Mouse (Mus musculus) heart, postnatal 0 days (tissue): Measurements from ENCODE around the gene H2-Ob. TPM values are rescaled to one million over a fixed set of nuclear protein-coding genes. Genes with fewer than 3 reads are reported as not detected.
"Not testable (repeated sequence)": the region's sequence is repeated elsewhere in the genome, so short reads cannot be mapped to it uniquely, and the experiment has no call there.

ENCODE experiments used
- ATAC-seq: fragments of 200-750 bp; cut with Nextera tagmentation; 2 replicates; pipeline ENCODE4 v1.8.0; 2017; ENCODE audit warnings: low read depth, moderate number of reproducible peaks, moderate library complexity; ENCODE audit not compliant: insufficient read depth
- DNase-seq: peaks from one replicate; pipeline ENCODE4 v3.0.0-alpha.2; 2016; ENCODE audit warnings: low spot score
- H3K27ac ChIP-seq: fragments of 300-500 bp; sonication (generic); 2 replicates; pipeline ENCODE4 v1.5.1; 2014; ENCODE audit warnings: low read depth, mild to moderate bottlenecking
- H3K27me3 ChIP-seq: fragments of 300-500 bp; sonication (generic); 2 replicates; pipeline ENCODE4 v1.6.1; 2014; ENCODE audit warnings: low read length, mixed read lengths; ENCODE audit not compliant: control insufficient read depth, insufficient read depth
- H3K36me3 ChIP-seq: fragments of 300-500 bp; sonication (generic); replicated peaks from 2 replicates; pipeline ENCODE4 v1.6.1; 2014; ENCODE audit warnings: low read length, mixed read lengths; ENCODE audit not compliant: control insufficient read depth, insufficient read depth
- H3K4me1 ChIP-seq: fragments of 300-500 bp; sonication (generic); 2 replicates; pipeline ENCODE4 v1.6.1; 2014; ENCODE audit warnings: antibody characterized with exemption; ENCODE audit not compliant: control insufficient read depth, insufficient read depth
- H3K4me2 ChIP-seq: fragments of 300-500 bp; sonication (generic); 2 replicates; pipeline ENCODE4 v1.6.1; 2014; ENCODE audit warnings: low read depth, mild to moderate bottlenecking, low read length, moderate library complexity
- H3K4me3 ChIP-seq: fragments of 300-500 bp; sonication (generic); 2 replicates; pipeline ENCODE4 v1.5.1; 2014; ENCODE audit warnings: low read depth, low read length
- H3K9ac ChIP-seq: fragments of 300-500 bp; sonication (generic); replicated peaks from 2 replicates; pipeline ENCODE4 v1.6.1; 2014; ENCODE audit warnings: low read depth, low read length, mixed read lengths
- H3K9me3 ChIP-seq: fragments of 300-500 bp; sonication (generic); replicated peaks from 2 replicates; pipeline ENCODE4 v1.6.1; 2016; ENCODE audit warnings: low read length; ENCODE audit not compliant: control insufficient read depth
- CTCF ChIP-seq: IDR thresholded peaks from 2 replicates; pipeline ENCODE4 v1.5.1; 2016; ENCODE audit warnings: antibody characterized with exemption, control low read depth, low read depth
- EP300 ChIP-seq: IDR thresholded peaks from 2 replicates; pipeline ENCODE4 v1.6.1; 2016; ENCODE audit warnings: antibody characterized with exemption, low read depth
- WGBS: fragments of 180-500 bp; shearing (Covaris S2); extraction: QIAGEN DNeasy Blood & Tissue Kit; methylation state at CpG from one replicate; pipeline ENCODE4 v1.1.7; 2014; 5-methylcytosine and 5-hydroxymethylcytosine counted together
- polyA plus RNA-seq: library from polyadenylated mRNA; unstranded; fragments of >200 nt; fragmentation: Nextera tagmentation; extraction: Ambion mirVana; gene quantifications from 2 replicates; pipeline ENCODE4 v1.2.1, GENCODE M21; 2015
- total RNA-seq: library from RNA; depleted of rRNA; stranded (reverse); fragments of >200 nt; gene quantifications from 2 replicates; pipeline ENCODE4 v1.2.3, GENCODE M21; 2014; ENCODE audit warnings: low replicate concordance

The H2-Ob gene
- total and polyA plus RNA-seq, 2 experiments from 2014 or later, result 0.08 TPM; not detected in 1

DNA sequence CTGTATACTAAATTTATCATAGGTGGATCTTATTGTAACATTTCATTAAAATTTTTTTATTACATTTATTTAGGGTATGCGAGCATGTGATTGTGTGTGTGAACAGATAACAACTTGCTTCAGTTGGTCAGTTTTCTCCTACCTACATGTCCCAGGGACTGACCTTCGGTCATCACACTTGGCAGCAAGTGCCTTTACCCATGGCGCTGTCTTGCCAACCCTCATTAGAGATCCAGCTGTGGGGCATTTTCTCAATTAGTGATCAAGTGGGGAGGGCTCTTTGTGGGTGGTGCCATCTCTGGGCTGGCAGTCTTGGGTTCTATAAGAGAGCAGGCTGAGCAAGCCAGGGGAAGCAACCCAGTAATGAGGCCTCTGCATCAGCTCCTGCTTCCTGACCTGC is 13.9 kb upstream of the H2-Ob start:
- no peak overlapping the region for H3K27ac ChIP-seq
- no peak for ATAC-seq
- H3K4me3 ChIP-seq, result no peak overlapping the region
- no peaks in the 10 kb centered on the region for H3K9me3 ChIP-seq
- H3K27me3 ChIP-seq, result no peaks in the 10 kb centered on the region
- H3K9ac ChIP-seq, result no peak overlapping the region
- 75% methylated on average over 3 of the region's 3 CpGs for WGBS
- DNase-seq, result no peak
- H3K4me2 ChIP-seq, result no peak overlapping the region
- TF ChIP-seq CTCF (no peak), EP300 (no peak)
- no peaks in the 10 kb centered on the region for H3K36me3 ChIP-seq
- no peaks in the 10 kb centered on the region for H3K4me1 ChIP-seq

GRCm38 (mm10) chr17:34225426-34225825 is 13.3 kb upstream of the H2-Ob start:
- Histone ChIP-seq H3K9ac (no peak overlapping the region), H3K4me2 (no peak overlapping the region), H3K4me1 (no peaks in the 10 kb centered on the region), H3K27ac (no peak overlapping the region), H3K27me3 (no peaks in the 10 kb centered on the region), H3K36me3 (no peaks in the 10 kb centered on the region), H3K4me3 (no peak overlapping the region), H3K9me3 (no peaks in the 10 kb centered on the region)
- DNase-seq (no peak), ATAC-seq (no peak)
- TF ChIP-seq EP300, result no peak
- TF ChIP-seq CTCF, result no peak
- WGBS, result 89% methylated on average over 8 of the region's 8 CpGs

GRCm38 (mm10) chr17:34225911-34226310 is 12.8 kb upstream of the H2-Ob start:
- not testable (repeated sequence) for DNase-seq, H3K27me3 ChIP-seq, H3K9me3 ChIP-seq, H3K9ac ChIP-seq, H3K4me1 ChIP-seq, H3K27ac ChIP-seq, ATAC-seq, H3K4me2 ChIP-seq, H3K36me3 ChIP-seq, H3K4me3 ChIP-seq
- WGBS, result 96% methylated on average over 13 of the region's 23 CpGs

GRCm38 (mm10) chr17:34230971-34231370 is 7.7 kb upstream of the H2-Ob start:
- 90% methylated on average over 5 of the region's 9 CpGs for WGBS
- not testable (repeated sequence) for H3K4me3 ChIP-seq

GRCm38 (mm10) chr17:34232021-34232420 is 6.7 kb upstream of the H2-Ob start:
- not testable (repeated sequence) for H3K27me3 ChIP-seq, H3K36me3 ChIP-seq, H3K9ac ChIP-seq, H3K4me1 ChIP-seq, H3K27ac ChIP-seq, ATAC-seq, H3K4me3 ChIP-seq, H3K9me3 ChIP-seq, DNase-seq, H3K4me2 ChIP-seq
- WGBS, result 96% methylated on average over 4 of the region's 7 CpGs

More at GRCm38 (mm10) chr17:34230971-34231370, 7.7 kb upstream of the H2-Ob start:
- not testable (repeated sequence) for H3K4me2 ChIP-seq, H3K9ac ChIP-seq, H3K27me3 ChIP-seq, H3K4me1 ChIP-seq, H3K36me3 ChIP-seq, ATAC-seq, H3K27ac ChIP-seq, DNase-seq, H3K9me3 ChIP-seq

DNA sequence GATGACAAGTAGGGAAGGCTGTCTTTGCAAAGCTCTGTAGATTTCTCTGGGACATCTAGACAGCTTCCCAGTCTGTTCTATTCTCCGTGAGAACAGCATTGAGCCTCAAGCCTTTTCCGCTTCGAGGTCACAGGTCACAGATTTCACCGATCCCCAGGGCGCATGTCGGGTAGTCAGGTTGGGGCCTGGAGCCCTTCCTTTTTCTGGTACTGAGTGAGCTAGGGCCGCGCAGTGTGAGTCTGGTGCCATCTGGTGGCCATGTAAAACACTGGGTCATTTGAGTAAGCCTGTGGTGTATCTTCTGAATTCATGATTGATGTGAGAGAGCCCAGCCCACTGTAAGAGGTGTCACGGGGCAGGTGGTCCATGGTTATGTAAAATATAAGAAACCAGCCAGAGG is 3.8 kb upstream of the H2-Ob start:
- ATAC-seq (peak; percentile 58; the same call in 1 of the 2 replicates), DNase-seq (peak; percentile 59)
- TF ChIP-seq EP300, result no peak
- peak; percentile 94 for TF ChIP-seq CTCF
- Histone ChIP-seq H3K4me3 (no peak overlapping the region), H3K4me1 (no peaks in the 10 kb centered on the region), H3K9ac (no peak overlapping the region), H3K9me3 (no peaks in the 10 kb centered on the region), H3K36me3 (no peaks in the 10 kb centered on the region), H3K27ac (no peak overlapping the region), H3K4me2 (no peak overlapping the region), H3K27me3 (no peaks in the 10 kb centered on the region)
- 42% methylated on average over 9 of the region's 9 CpGs for WGBS
